Mouse (Mus musculus) megakaryocyte, adult 5-6 weeks (primary cell): ENCODE data around the gene Ttc38. TPM values are rescaled to one million over a fixed set of nuclear protein-coding genes. Genes with fewer than 3 reads are reported as not detected.
"Not testable (repeated sequence)": the region's sequence is repeated elsewhere in the genome, so short reads cannot be mapped to it uniquely, and the experiment has no call there.

Source experiments
- ATAC-seq: 2 replicates; pipeline ENCODE4 v1.8.0; 2016; ENCODE audit warnings: mild to moderate bottlenecking, inconsistent platforms; ENCODE audit not compliant: poor library complexity, severe bottlenecking
- total RNA-seq, 2 experiments: library from RNA; stranded (forward) in 1 of 2; stranded (reverse) in 1 of 2; fragments of 153-499, 151-499 nt in 1 of 2; fragments of 221-1000, 200-1000 nt in 1 of 2; gene quantifications; 2 replicates each; pipeline versions ENCODE4 v1.2.3 to v1.2.4; 2015 to 2017

Ttc38 gene
- total RNA-seq, 2 experiments from 2014 or later, result 2.8 to 10.7 TPM

- no peak for ATAC-seq
Observed at GRCm38 (mm10) chr15:85821203-85822010, 10.7 kb upstream of the Ttc38 start, which contains the start of gene Pkdrej. Pkdrej (minus strand) TSS chr15:85821734.

GRCm38 (mm10) chr15:85822011-85822359 is 10.1 kb upstream of the Ttc38 start:
- no peak for ATAC-seq

- ATAC-seq, result no peak
Observed at GRCm38 (mm10) chr15:85826676-85827075, 5.4 kb upstream of the Ttc38 start.

- no peak for ATAC-seq
Observed at GRCm38 (mm10) chr15:85828071-85828470, 4.0 kb upstream of the Ttc38 start.

GRCm38 (mm10) chr15:85829470-85829869 is 2.6 kb upstream of the Ttc38 start:
- no peak for ATAC-seq

- peak; percentile 33 for ATAC-seq
Observed at GRCm38 (mm10) chr15:85832599-85832998, 493 bp downstream of the Ttc38 start.

GRCm38 (mm10) chr15:85835335-85835734 is 3.2 kb downstream of the Ttc38 start:
- no peak for ATAC-seq

- no peak for ATAC-seq
Observed at GRCm38 (mm10) chr15:85836887-85837286, 4.8 kb downstream of the Ttc38 start.

- no peak for ATAC-seq
Observed at GRCm38 (mm10) chr15:85840983-85841382, 8.9 kb downstream of the Ttc38 start.

GRCm38 (mm10) chr15:85841796-85842360 is 9.8 kb downstream of the Ttc38 start:
- no peak for ATAC-seq

GRCm38 (mm10) chr15:85845071-85845470 is 13.0 kb downstream of the Ttc38 start:
- no peak for ATAC-seq

GRCm38 (mm10) chr15:85851656-85852392 is 19.7 kb downstream of the Ttc38 start:
- ATAC-seq, result no peak

GRCm38 (mm10) chr15:85858980-85859489 is 26.9 kb downstream of the Ttc38 start:
- peak; percentile 46 for ATAC-seq

GRCm38 (mm10) chr15:85859490-85860031 is 27.5 kb downstream of the Ttc38 start, which contains the start of gene Gtse1:
Gtse1 (plus strand) TSS chr15:85859745.
- ATAC-seq, result peak; percentile 100

- not testable (repeated sequence) for ATAC-seq
Observed at GRCm38 (mm10) chr15:85865913-85866312, 33.8 kb downstream of the Ttc38 start.

GRCm38 (mm10) chr15:85867696-85868095 is 35.6 kb downstream of the Ttc38 start:
- ATAC-seq, result peak; percentile 93

GRCm38 (mm10) chr15:85877336-85877735 is 45.2 kb downstream of the Ttc38 start:
- ATAC-seq, result no peak

GRCm38 (mm10) chr15:85878848-85879497 is 46.9 kb downstream of the Ttc38 start, which contains the start of gene Trmu:
Trmu (plus strand) TSS chr15:85879312.
- ATAC-seq, result peak; percentile 94

- ATAC-seq, result 0 out of 2 replicates have a peak, but pooled peaks have one; percentile 14
Observed at GRCm38 (mm10) chr15:85879498-85879895, 47.4 kb downstream of the Ttc38 start.

GRCm38 (mm10) chr15:85885606-85886005 is 53.5 kb downstream of the Ttc38 start:
- ATAC-seq, result no peak
